Mouse (Mus musculus) limb, embryonic 14.5 days (tissue): ENCODE results near the gene Nr1i3. TPM values are rescaled to one million over a fixed set of nuclear protein-coding genes. Genes with fewer than 3 reads are reported as not detected.
A peak's percentile ranks its signal among the peaks of the same experiment; 100 is the strongest.

ENCODE experiments used
- ATAC-seq: fragments of 200-750 bp; cut with Nextera tagmentation; 2 replicates; pipeline ENCODE4 v1.8.0; 2017; ENCODE audit warnings: low read depth, moderate number of reproducible peaks, moderate TSS enrichment; ENCODE audit not compliant: low FRiP score
- DNase-seq: peaks from one replicate; pipeline ENCODE4 v3.0.0-alpha.2; 2015; ENCODE audit warnings: low spot score
- H3K27ac ChIP-seq: fragments of 300-500 bp; sonication (generic); replicated peaks from 2 replicates; pipeline ENCODE4 v1.5.1; 2014; ENCODE audit warnings: low read depth, mild to moderate bottlenecking, low read length, moderate library complexity, mixed read lengths
- H3K27me3 ChIP-seq: fragments of 300-500 bp; sonication (generic); 2 replicates; pipeline ENCODE4 v1.6.1; 2014; ENCODE audit warnings: low read length, mixed read lengths; ENCODE audit not compliant: control insufficient read depth, insufficient read depth
- H3K36me3 ChIP-seq: fragments of 300-500 bp; sonication (generic); 2 replicates; pipeline ENCODE4 v1.6.1; 2014; ENCODE audit warnings: mild to moderate bottlenecking, low read length, moderate library complexity, mixed read lengths; ENCODE audit not compliant: control insufficient read depth, insufficient read depth
- H3K4me1 ChIP-seq: fragments of 300-500 bp; sonication (generic); 2 replicates; pipeline ENCODE4 v1.6.1; 2014; ENCODE audit warnings: antibody characterized with exemption, low read length, mixed read lengths; ENCODE audit not compliant: control insufficient read depth, insufficient read depth
- H3K4me2 ChIP-seq: fragments of 300-500 bp; sonication (generic); replicated peaks from 2 replicates; pipeline ENCODE4 v1.6.1; 2014; ENCODE audit warnings: low read depth, mild to moderate bottlenecking, low read length, moderate library complexity; ENCODE audit not compliant: severe bottlenecking
- H3K4me3 ChIP-seq: fragments of 300-500 bp; sonication (generic); replicated peaks from 2 replicates; pipeline ENCODE4 v1.5.1; 2014; ENCODE audit warnings: low read length
- H3K9ac ChIP-seq: fragments of 300-500 bp; sonication (generic); 2 replicates; pipeline ENCODE4 v1.6.1; 2014; ENCODE audit warnings: mild to moderate bottlenecking, low read depth, low read length, moderate library complexity; ENCODE audit not compliant: severe bottlenecking
- H3K9me3 ChIP-seq: fragments of 300-500 bp; sonication (generic); 2 replicates; pipeline ENCODE4 v1.6.1; 2016; ENCODE audit warnings: low read length; ENCODE audit not compliant: control insufficient read depth
- POLR2A ChIP-seq: fragments of 200-500 bp; IDR thresholded peaks from 2 replicates; pipeline ENCODE4 v1.8.0; 2012; ENCODE audit warnings: inconsistent platforms, mild to moderate bottlenecking, moderate library complexity, borderline replicate concordance; ENCODE audit not compliant: insufficient read depth, insufficient read length; ENCODE audit errors: extremely low read depth
- WGBS: fragments of 180-500 bp; shearing (Covaris S2); extraction: QIAGEN DNeasy Blood & Tissue Kit; methylation state at CpG from one replicate; pipeline ENCODE4 v1.1.7; 2014; 5-methylcytosine and 5-hydroxymethylcytosine counted together
- polyA plus RNA-seq, 2 experiments: library from polyadenylated mRNA; depleted of rRNA in 1 of 2; stranded (reverse) in 1 of 2; unstranded in 1 of 2; fragments of >200 nt; fragmentation: Nextera tagmentation in 1 of 2; extraction: Ambion mirVana in 1 of 2; gene quantifications; 2 replicates each; pipeline versions ENCODE4 v1.2.1 to v1.2.3; 2012 to 2014

Gene Nr1i3
- polyA plus RNA-seq, 2 experiments: 0.06 to 0.32 TPM

- Histone ChIP-seq H3K36me3 (peaks cover 15% of the 10 kb centered on the region), H3K4me1 (peaks cover 17% of the 10 kb centered on the region), H3K27ac (peak overlapping the region; percentile 52), H3K9me3 (no peaks in the 10 kb centered on the region), H3K9ac (peak overlapping the region; percentile 41; the same call in 1 of the 2 replicates), H3K27me3 (no peaks in the 10 kb centered on the region), H3K4me3 (no peak overlapping the region; the same call in 1 of the 2 replicates), H3K4me2 (peak overlapping the region; percentile 49)
- DNase-seq: peak; percentile 89
- no peak for TF ChIP-seq POLR2A
- 0% methylated on average over 2 of the region's 2 CpGs for WGBS
- peak; percentile 92 for ATAC-seq
These were observed 49.4 kb downstream of the Nr1i3 start for GRCm38 (mm10) chr1:171263185-171263611.

DNA sequence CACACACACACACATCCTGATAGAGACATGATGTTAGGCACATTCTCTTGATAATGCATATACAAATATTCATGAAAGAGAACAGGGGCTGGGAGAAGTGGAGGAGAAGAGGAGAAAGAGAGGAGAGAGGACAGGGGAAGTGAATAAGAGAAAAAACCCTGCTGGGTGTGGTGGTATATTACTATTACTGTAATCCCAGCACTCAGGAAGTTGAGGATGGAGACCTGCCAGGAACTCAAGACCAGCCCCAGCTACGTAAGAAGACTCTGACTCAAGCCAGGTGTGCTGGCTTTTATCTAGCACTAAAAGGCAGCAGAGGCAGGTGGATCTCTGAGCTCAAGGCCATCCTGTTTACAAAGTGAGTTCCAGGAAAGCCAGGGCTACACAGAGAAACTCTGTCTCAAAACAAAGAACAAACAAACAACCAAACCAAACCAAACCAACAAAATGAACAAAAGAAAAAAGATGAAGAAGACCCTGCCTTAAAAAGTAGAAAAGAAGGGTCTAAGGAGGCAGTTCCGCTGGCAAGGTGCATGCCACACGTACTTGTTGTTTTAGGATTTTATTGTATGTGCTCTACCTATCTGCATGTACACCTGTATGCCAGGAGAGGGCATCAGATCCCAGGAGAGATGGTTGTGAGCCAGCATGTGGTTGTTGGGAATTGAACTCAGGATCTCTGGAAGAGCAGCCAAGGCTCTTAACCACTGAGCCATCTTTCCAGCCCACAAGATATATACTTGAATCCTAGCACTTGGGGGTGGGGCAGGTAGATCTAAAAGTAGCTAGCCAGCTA lies 50.1 kb downstream of the Nr1i3 start:
- 73% methylated on average over 3 of the region's 3 CpGs for WGBS
- no peaks in the 10 kb centered on the region for H3K27me3 ChIP-seq
- H3K4me1 ChIP-seq: peaks cover 17% of the 10 kb centered on the region
- peak overlapping the region; percentile 52 for H3K27ac ChIP-seq
- peak; percentile 51 for DNase-seq
- H3K36me3 ChIP-seq: peaks cover 11% of the 10 kb centered on the region
- H3K9me3 ChIP-seq: no peaks in the 10 kb centered on the region
- no peak for TF ChIP-seq POLR2A
- H3K4me3 ChIP-seq: no peak overlapping the region
- H3K9ac ChIP-seq: no peak overlapping the region
- no peak for ATAC-seq
- H3K4me2 ChIP-seq: peak overlapping the region; percentile 49

DNA sequence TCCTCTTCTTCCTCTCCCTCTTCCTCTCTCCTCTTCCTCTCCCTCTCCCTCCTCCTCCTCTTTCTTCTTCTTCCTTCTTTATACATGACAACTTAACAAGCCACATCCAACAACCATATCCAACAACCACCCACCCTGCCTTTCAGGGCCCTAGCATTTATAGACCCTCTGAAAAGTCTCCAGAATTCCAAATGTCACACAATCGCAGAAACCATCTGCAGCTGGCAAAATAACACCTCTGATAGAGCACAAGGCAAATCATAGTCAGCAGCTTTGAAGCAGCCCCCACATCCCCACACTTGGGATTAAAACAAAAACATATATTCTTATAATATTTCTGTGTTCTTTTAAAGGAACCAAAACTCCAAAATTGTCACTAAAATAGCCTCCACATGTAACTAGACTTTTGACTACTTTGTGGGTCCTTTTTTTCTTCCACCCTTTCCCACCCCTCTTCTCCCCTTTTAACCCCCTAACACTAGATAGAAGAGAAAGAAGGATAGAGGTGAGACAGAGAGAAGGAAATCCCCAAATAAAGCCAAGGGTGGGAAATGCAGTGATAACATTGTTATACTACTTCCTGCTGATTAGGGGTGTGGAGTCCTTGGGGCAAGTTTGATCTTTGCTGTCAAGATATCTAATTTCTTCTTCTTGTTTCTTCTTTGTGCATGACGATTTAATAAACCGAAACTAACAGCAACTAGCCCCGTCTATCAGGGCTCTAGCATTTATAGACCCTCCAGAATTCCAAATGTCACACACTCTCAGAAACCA lies 52.4 kb downstream of the Nr1i3 start:
- Histone ChIP-seq H3K27me3 (no peaks in the 10 kb centered on the region), H3K27ac (no peak overlapping the region), H3K9ac (no peak overlapping the region), H3K4me1 (peaks cover 27% of the 10 kb centered on the region), H3K9me3 (no peaks in the 10 kb centered on the region), H3K4me3 (no peak overlapping the region), H3K4me2 (no peak overlapping the region), H3K36me3 (no peaks in the 10 kb centered on the region)
- DNase-seq (no peak), ATAC-seq (no peak)
- no peak for TF ChIP-seq POLR2A
- WGBS: 67% methylated on average over 4 of the region's 4 CpGs

GRCm38 (mm10) chr1:171268341-171268740 lies 54.6 kb downstream of the Nr1i3 start:
- no peak for DNase-seq
- ATAC-seq: no peak
- H3K4me3 ChIP-seq: no peak overlapping the region
- H3K4me2 ChIP-seq: no peak overlapping the region
- peaks cover 19% of the 10 kb centered on the region for H3K4me1 ChIP-seq
- H3K27me3 ChIP-seq: no peaks in the 10 kb centered on the region
- no peak for TF ChIP-seq POLR2A
- peaks cover 13% of the 10 kb centered on the region for H3K36me3 ChIP-seq
- 59% methylated on average over 1 of the region's 1 CpGs for WGBS
- no peak overlapping the region for H3K27ac ChIP-seq
- H3K9me3 ChIP-seq: no peaks in the 10 kb centered on the region
- H3K9ac ChIP-seq: no peak overlapping the region

GRCm38 (mm10) chr1:171269848-171270572 lies 56.2 kb downstream of the Nr1i3 start, which contains the start of gene B4galt3:
B4galt3 (plus strand) TSS chr1:171270328.
- Histone ChIP-seq H3K4me2 (peak within 1 kb of the TSS; percentile 96), H3K36me3 (peaks cover 28% of the 10 kb centered on the region), H3K27ac (peak within 1 kb of the TSS; percentile 26), H3K4me3 (peak within 1 kb of the TSS; percentile 88), H3K27me3 (no peaks in the 10 kb centered on the region), H3K9me3 (no peaks in the 10 kb centered on the region), H3K4me1 (peaks cover 13% of the 10 kb centered on the region), H3K9ac (peak within 1 kb of the TSS; percentile 77)
- 4% methylated on average over 36 of the region's 36 CpGs for whole genome bisulfite sequencing
- DNase-seq: peak; percentile 89
- peak; percentile 98; the same call in 1 of the 2 replicates for TF ChIP-seq POLR2A
- peak; percentile 96 for ATAC-seq

Other genes starting within 250 kb of the Nr1i3 start
- gene Fcgr2b, start 237.4 kb upstream of the Nr1i3 start, polyA plus RNA-seq (2012; rRNA removed): 2.1 and 2.6 TPM in 2 replicates
- 2.1 and 3.2 TPM in 2 replicates for gene Fcgr2b, start 237.4 kb upstream of the Nr1i3 start, polyA plus RNA-seq (2014; fragmentation: Nextera tagmentation; extraction: Ambion mirVana)
- 0.75 and 1.2 TPM in 2 replicates for gene Fcgr4, start 195.1 kb upstream of the Nr1i3 start, polyA plus RNA-seq (2012; rRNA removed)
- gene Fcgr4, start 195.1 kb upstream of the Nr1i3 start, polyA plus RNA-seq (2014; fragmentation: Nextera tagmentation; extraction: Ambion mirVana): 0.59 and 0.79 TPM in 2 replicates
- gene Fcgr3, start 149.0 kb upstream of the Nr1i3 start, polyA plus RNA-seq (2012; rRNA removed): 12.8 and 13.7 TPM in 2 replicates
- gene Fcgr3, start 149.0 kb upstream of the Nr1i3 start, polyA plus RNA-seq (2014; fragmentation: Nextera tagmentation; extraction: Ambion mirVana): 17.6 and 19.7 TPM in 2 replicates
- 2.1 and 2.7 TPM in 2 replicates for gene Cfap126, start 100.1 kb upstream of the Nr1i3 start, polyA plus RNA-seq (2012; rRNA removed)
- 1.1 and 1.3 TPM in 2 replicates for gene Cfap126, start 100.1 kb upstream of the Nr1i3 start, polyA plus RNA-seq (2014; fragmentation: Nextera tagmentation; extraction: Ambion mirVana)
- gene Sdhc, start 63.4 kb upstream of the Nr1i3 start, polyA plus RNA-seq (2012; rRNA removed): 246 and 314 TPM in 2 replicates
- 273 and 281 TPM in 2 replicates for gene Sdhc, start 63.4 kb upstream of the Nr1i3 start, polyA plus RNA-seq (2014; fragmentation: Nextera tagmentation; extraction: Ambion mirVana)
- gene Mpz, start 63.3 kb upstream of the Nr1i3 start, polyA plus RNA-seq (2012; rRNA removed): 14.6 and 19.8 TPM in 2 replicates
- 4.9 and 5.3 TPM in 2 replicates for gene Mpz, start 63.3 kb upstream of the Nr1i3 start, polyA plus RNA-seq (2014; fragmentation: Nextera tagmentation; extraction: Ambion mirVana)
- gene Pcp4l1, start 17.7 kb upstream of the Nr1i3 start, polyA plus RNA-seq (2012; rRNA removed): 3.3 and 3.9 TPM in 2 replicates
- gene Pcp4l1, start 17.7 kb upstream of the Nr1i3 start, polyA plus RNA-seq (2014; fragmentation: Nextera tagmentation; extraction: Ambion mirVana): 6.0 and 6.3 TPM in 2 replicates
- 26.3 and 29.4 TPM in 2 replicates for gene Tomm40l, start 8.5 kb downstream of the Nr1i3 start, polyA plus RNA-seq (2012; rRNA removed)
- 28.6 and 29.2 TPM in 2 replicates for gene Tomm40l, start 8.5 kb downstream of the Nr1i3 start, polyA plus RNA-seq (2014; fragmentation: Nextera tagmentation; extraction: Ambion mirVana)
- 4.7 and 8.1 TPM in 2 replicates for gene Apoa2, start 11.1 kb downstream of the Nr1i3 start, polyA plus RNA-seq (2012; rRNA removed)
- 1.6 and 1.9 TPM in 2 replicates for gene Apoa2, start 11.1 kb downstream of the Nr1i3 start, polyA plus RNA-seq (2014; fragmentation: Nextera tagmentation; extraction: Ambion mirVana)
- gene Fcer1g, start 20.4 kb downstream of the Nr1i3 start, polyA plus RNA-seq (2012; rRNA removed): 49.7 and 65.5 TPM in 2 replicates
- gene Fcer1g, start 20.4 kb downstream of the Nr1i3 start, polyA plus RNA-seq (2014; fragmentation: Nextera tagmentation; extraction: Ambion mirVana): 85.7 and 91.4 TPM in 2 replicates
- gene Adamts4, start 36.5 kb downstream of the Nr1i3 start, polyA plus RNA-seq (2012; rRNA removed): 8.6 and 11.7 TPM in 2 replicates
- gene Adamts4, start 36.5 kb downstream of the Nr1i3 start, polyA plus RNA-seq (2014; fragmentation: Nextera tagmentation; extraction: Ambion mirVana): 10.1 and 10.6 TPM in 2 replicates
- gene Ndufs2, start 37.4 kb downstream of the Nr1i3 start, polyA plus RNA-seq (2012; rRNA removed): 148 and 151 TPM in 2 replicates
- gene Ndufs2, start 37.4 kb downstream of the Nr1i3 start, polyA plus RNA-seq (2014; fragmentation: Nextera tagmentation; extraction: Ambion mirVana): 216 and 234 TPM in 2 replicates
- 87.2 and 111 TPM in 2 replicates for gene B4galt3, start 56.4 kb downstream of the Nr1i3 start, polyA plus RNA-seq (2012; rRNA removed)
- 68.7 and 72.5 TPM in 2 replicates for gene B4galt3, start 56.4 kb downstream of the Nr1i3 start, polyA plus RNA-seq (2014; fragmentation: Nextera tagmentation; extraction: Ambion mirVana)
- 133 and 152 TPM in 2 replicates for gene Ppox, start 67.2 kb downstream of the Nr1i3 start, polyA plus RNA-seq (2012; rRNA removed)
- 55.7 and 67.2 TPM in 2 replicates for gene Ppox, start 67.2 kb downstream of the Nr1i3 start, polyA plus RNA-seq (2014; fragmentation: Nextera tagmentation; extraction: Ambion mirVana)
- 104 and 128 TPM in 2 replicates for gene Usp21, start 74.0 kb downstream of the Nr1i3 start, polyA plus RNA-seq (2012; rRNA removed)
- gene Usp21, start 74.0 kb downstream of the Nr1i3 start, polyA plus RNA-seq (2014; fragmentation: Nextera tagmentation; extraction: Ambion mirVana): 81.2 and 96.0 TPM in 2 replicates
- 46.5 and 60.9 TPM in 2 replicates for gene Ufc1, start 81.1 kb downstream of the Nr1i3 start, polyA plus RNA-seq (2012; rRNA removed)
- gene Ufc1, start 81.1 kb downstream of the Nr1i3 start, polyA plus RNA-seq (2014; fragmentation: Nextera tagmentation; extraction: Ambion mirVana): 133 and 135 TPM in 2 replicates
- 72.5 and 81.1 TPM in 2 replicates for gene Dedd, start 115.2 kb downstream of the Nr1i3 start, polyA plus RNA-seq (2012; rRNA removed)
- gene Dedd, start 115.2 kb downstream of the Nr1i3 start, polyA plus RNA-seq (2014; fragmentation: Nextera tagmentation; extraction: Ambion mirVana): 50.9 and 57.7 TPM in 2 replicates
- gene Nit1, start 131.7 kb downstream of the Nr1i3 start, polyA plus RNA-seq (2012; rRNA removed): 50.0 and 54.0 TPM in 2 replicates
- gene Nit1, start 131.7 kb downstream of the Nr1i3 start, polyA plus RNA-seq (2014; fragmentation: Nextera tagmentation; extraction: Ambion mirVana): 29.0 and 30.4 TPM in 2 replicates
- 40.5 and 82.5 TPM in 2 replicates for gene Pfdn2, start 131.7 kb downstream of the Nr1i3 start, polyA plus RNA-seq (2012; rRNA removed)
- 43.0 and 48.0 TPM in 2 replicates for gene Pfdn2, start 131.7 kb downstream of the Nr1i3 start, polyA plus RNA-seq (2014; fragmentation: Nextera tagmentation; extraction: Ambion mirVana)
- gene Klhdc9, start 146.8 kb downstream of the Nr1i3 start, polyA plus RNA-seq (2012; rRNA removed): 1.1 and 1.3 TPM in 2 replicates
- 0.88 and 1.1 TPM in 2 replicates for gene Klhdc9, start 146.8 kb downstream of the Nr1i3 start, polyA plus RNA-seq (2014; fragmentation: Nextera tagmentation; extraction: Ambion mirVana)
- 16.6 and 19.4 TPM in 2 replicates for gene Nectin4, start 156.1 kb downstream of the Nr1i3 start, polyA plus RNA-seq (2012; rRNA removed)
- 19.2 and 21.0 TPM in 2 replicates for gene Nectin4, start 156.1 kb downstream of the Nr1i3 start, polyA plus RNA-seq (2014; fragmentation: Nextera tagmentation; extraction: Ambion mirVana)
- 2.0 and 2.5 TPM in 2 replicates for gene Arhgap30, start 175.0 kb downstream of the Nr1i3 start, polyA plus RNA-seq (2012; rRNA removed)
- 1.6 and 2.5 TPM in 2 replicates for gene Arhgap30, start 175.0 kb downstream of the Nr1i3 start, polyA plus RNA-seq (2014; fragmentation: Nextera tagmentation; extraction: Ambion mirVana)
- 97.0 and 128 TPM in 2 replicates for gene Usf1, start 197.3 kb downstream of the Nr1i3 start, polyA plus RNA-seq (2012; rRNA removed)
- 86.2 and 89.9 TPM in 2 replicates for gene Usf1, start 197.3 kb downstream of the Nr1i3 start, polyA plus RNA-seq (2014; fragmentation: Nextera tagmentation; extraction: Ambion mirVana)
- gene Tstd1, start 204.9 kb downstream of the Nr1i3 start, polyA plus RNA-seq (2012; rRNA removed): 3.9 and 4.7 TPM in 2 replicates
- 2.8 and 3.4 TPM in 2 replicates for gene Tstd1, start 204.9 kb downstream of the Nr1i3 start, polyA plus RNA-seq (2014; fragmentation: Nextera tagmentation; extraction: Ambion mirVana)
- gene F11r, start 223.6 kb downstream of the Nr1i3 start, polyA plus RNA-seq (2012; rRNA removed): 19.2 and 20.9 TPM in 2 replicates
- 35.4 and 37.6 TPM in 2 replicates for gene F11r, start 223.6 kb downstream of the Nr1i3 start, polyA plus RNA-seq (2014; fragmentation: Nextera tagmentation; extraction: Ambion mirVana)